Mouse (Mus musculus) spleen, postnatal 4 days (tissue): ENCODE measurements at regions not wholly inside any gene's neighbourhood (a gene's known extent, or its start where the extent isn't known, plus 50 kb on each side); places are given as distances from the start of the nearest gene placed in this dataset.
"Not testable (repeated sequence)": the region's sequence is repeated elsewhere in the genome, so short reads cannot be mapped to it uniquely, and the experiment has no call there.

Experiments used
- DNase-seq, 2 experiments: peaks; one replicate each; pipeline ENCODE4 v3.0.0; 2022; ENCODE audit warnings: low spot score in 2 of 2

GRCm38 (mm10) chr4:71422121-71422520 lies 335.6 kb downstream of the Gm11232 start:
- DNase-seq = not testable (repeated sequence)

- DNase-seq = no peak
Measured at GRCm38 (mm10) chr4:71409867-71410266, 347.9 kb downstream of the Gm11232 start.

GRCm38 (mm10) chr4:71390444-71390843 lies 367.3 kb downstream of the Gm11232 start:
- DNase-seq = no peak

- no peak for DNase-seq
Measured at GRCm38 (mm10) chr4:71369276-71369675, 388.5 kb downstream of the Gm11232 start.

GRCm38 (mm10) chr4:71363761-71364160 lies 394.0 kb downstream of the Gm11232 start:
- no peak for DNase-seq

- no peak for DNase-seq
Measured at GRCm38 (mm10) chr4:71357626-71358025, 400.1 kb downstream of the Gm11232 start.

- no peak for DNase-seq
Measured at GRCm38 (mm10) chr4:71356714-71357113, 401.1 kb downstream of the Gm11232 start.

GRCm38 (mm10) chr4:71356310-71356709 lies 401.5 kb downstream of the Gm11232 start:
- no peak for DNase-seq

- no peak for DNase-seq
Measured at GRCm38 (mm10) chr4:71351880-71352279, 405.9 kb downstream of the Gm11232 start.

GRCm38 (mm10) chr4:71343068-71343467 lies 414.7 kb downstream of the Gm11232 start:
- DNase-seq = no peak

GRCm38 (mm10) chr4:71338582-71338981 lies 419.2 kb downstream of the Gm11232 start:
- no peak for DNase-seq

- no peak for DNase-seq
Measured at GRCm38 (mm10) chr4:71332672-71333071, 425.1 kb downstream of the Gm11232 start.

GRCm38 (mm10) chr4:71332018-71332417 lies 425.7 kb downstream of the Gm11232 start:
- DNase-seq = no peak

GRCm38 (mm10) chr4:71316605-71317004 lies 441.2 kb downstream of the Gm11232 start:
- no peak for DNase-seq

GRCm38 (mm10) chr4:71307176-71307612 lies 450.6 kb downstream of the Gm11232 start:
- no peak for DNase-seq

GRCm38 (mm10) chr4:71306690-71307089 lies 451.1 kb downstream of the Gm11232 start:
- no peak for DNase-seq

GRCm38 (mm10) chr4:71295716-71296115 lies 462.0 kb downstream of the Gm11232 start:
- DNase-seq = not testable (repeated sequence)

GRCm38 (mm10) chr4:71291741-71292149 lies 466.0 kb downstream of the Gm11232 start:
- peak; percentile 27 to 63 for DNase-seq

- DNase-seq = peak; percentile 37 to 68
Measured at GRCm38 (mm10) chr4:71291111-71291740, 466.5 kb downstream of the Gm11232 start.

- no peak for DNase-seq
Measured at GRCm38 (mm10) chr4:71283147-71283546, 474.6 kb downstream of the Gm11232 start.

GRCm38 (mm10) chr4:71279710-71280109 lies 478.1 kb downstream of the Gm11232 start:
- no peak for DNase-seq

- no peak for DNase-seq
Measured at GRCm38 (mm10) chr4:71259897-71260296, 497.9 kb downstream of the Gm11232 start.

- DNase-seq = no peak
Measured at GRCm38 (mm10) chr4:71230497-71230872, 527.3 kb downstream of the Gm11232 start.
